Mouse (Mus musculus) megakaryocyte, embryonic 14.5 days (primary cell): ENCODE results near the gene Fam83e.

Experiments used
- FLI1 ChIP-seq: IDR thresholded peaks from 2 replicates; pipeline ENCODE4 v1.6.1; 2012; ENCODE audit warnings: low read length, inconsistent platforms, mixed read lengths
- GATA1 ChIP-seq: IDR thresholded peaks from 3 replicates; pipeline ENCODE4 v1.6.1; 2012; ENCODE audit warnings: mixed read lengths, low read length, inconsistent platforms, borderline replicate concordance

DNA sequence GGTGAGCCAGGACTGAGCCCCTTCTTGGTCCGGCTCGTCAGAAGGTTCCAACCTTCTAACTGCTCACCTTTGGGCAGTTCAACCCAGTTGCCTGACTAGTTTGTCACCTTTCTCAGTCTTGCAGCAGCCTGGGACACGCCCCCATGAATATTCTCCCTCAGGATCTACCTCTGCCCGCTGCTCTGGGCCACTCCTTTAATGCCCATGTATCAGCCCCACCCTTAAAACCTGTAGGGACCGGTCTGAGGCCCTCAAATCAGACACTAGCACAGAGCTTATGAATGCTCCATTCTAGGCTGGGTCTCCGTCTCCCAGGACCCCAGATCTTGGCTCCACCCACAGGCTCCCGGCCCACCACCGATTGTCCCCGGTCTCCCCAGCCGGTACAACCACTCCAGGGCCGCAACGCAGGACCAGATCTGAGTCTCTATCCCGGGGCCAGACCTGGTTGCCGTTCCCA lies 6.4 kb upstream of the Fam83e start:
- TF ChIP-seq FLI1: no peak
- TF ChIP-seq GATA1: no peak
